In genomic region chr17:14701891-14702290, GRCm38 (mm10) we compare ENCODE assay signal across 12 mouse cellular contexts. TPM values are rescaled to one million over a fixed set of nuclear protein-coding genes. Genes with fewer than 3 reads are reported as not detected.
"Had no signal": no experiment of that assay in that cellular context is flagged by ENCODE, and none has a peak within 500 bp of the region (broad histone marks: within the 10 kb centered on the region; RNA-seq: fewer than 3 reads in every experiment).

No protein-coding gene starts in this region.

- DNase-seq: kidney, postnatal 14 days; kidney, postnatal 4 days; left cerebral cortex, postnatal 4 days; liver, postnatal 0 days; lung, embryonic 14.5 days; retina, postnatal 1 day; right cerebral cortex, postnatal 25 days; spleen, adult 18-20 months; thymus, adult 2 months; thymus, postnatal 14 days; thymus, postnatal 4 days had no signal

RNA-seq across cellular contexts. Expression of gene Thbs2, which starts 7.9 kb away (rescaled TPM):
- polyA plus RNA-seq: macrophage had no signal
